Mouse (Mus musculus): ENCODE measurements at regions not wholly inside any gene's neighbourhood (a gene's known extent, or its start where the extent isn't known, plus 50 kb on each side); places are given as distances from the start of the nearest gene placed in this dataset.

- TF ChIP-seq CTCF (IDR thresholded peaks at IDR 0.05; ENCODE audit: low read depth): no peak
- no peak for TF ChIP-seq EP300 (optimal IDR thresholded peaks at IDR 0.05)
Measured at GRCm38 (mm10) chr2:12729251-12729650, 194.6 kb upstream of the Pter start.
